Mouse (Mus musculus): Measurements from ENCODE around the gene Basp1.

- TF ChIP-seq CTCF (IDR thresholded peaks at IDR 0.05; ENCODE audit: control insufficient read depth, insufficient read depth, low read length) (no peak), POLR2A (IDR thresholded peaks at IDR 0.05; ENCODE audit: borderline replicate concordance, control insufficient read depth, low read depth, low read length) (no peak)
These were observed 91.0 kb downstream of the Basp1 start for GRCm38 (mm10) chr15:25322601-25323000.
